Mouse (Mus musculus) urinary bladder, postnatal 36 days (tissue): Measurements from ENCODE around the gene Arl4d.
A peak's percentile ranks its signal among the peaks of the same experiment; 100 is the strongest.
"Not testable (repeated sequence)": the region's sequence is repeated elsewhere in the genome, so short reads cannot be mapped to it uniquely, and the experiment has no call there.

Experiments used
- DNase-seq, 2 experiments: peaks; one replicate each; pipeline ENCODE4 v3.0.0; 2022; ENCODE audit warnings: low spot score in 2 of 2, mixed read lengths in 1 of 2

Arl4d gene

DNA sequence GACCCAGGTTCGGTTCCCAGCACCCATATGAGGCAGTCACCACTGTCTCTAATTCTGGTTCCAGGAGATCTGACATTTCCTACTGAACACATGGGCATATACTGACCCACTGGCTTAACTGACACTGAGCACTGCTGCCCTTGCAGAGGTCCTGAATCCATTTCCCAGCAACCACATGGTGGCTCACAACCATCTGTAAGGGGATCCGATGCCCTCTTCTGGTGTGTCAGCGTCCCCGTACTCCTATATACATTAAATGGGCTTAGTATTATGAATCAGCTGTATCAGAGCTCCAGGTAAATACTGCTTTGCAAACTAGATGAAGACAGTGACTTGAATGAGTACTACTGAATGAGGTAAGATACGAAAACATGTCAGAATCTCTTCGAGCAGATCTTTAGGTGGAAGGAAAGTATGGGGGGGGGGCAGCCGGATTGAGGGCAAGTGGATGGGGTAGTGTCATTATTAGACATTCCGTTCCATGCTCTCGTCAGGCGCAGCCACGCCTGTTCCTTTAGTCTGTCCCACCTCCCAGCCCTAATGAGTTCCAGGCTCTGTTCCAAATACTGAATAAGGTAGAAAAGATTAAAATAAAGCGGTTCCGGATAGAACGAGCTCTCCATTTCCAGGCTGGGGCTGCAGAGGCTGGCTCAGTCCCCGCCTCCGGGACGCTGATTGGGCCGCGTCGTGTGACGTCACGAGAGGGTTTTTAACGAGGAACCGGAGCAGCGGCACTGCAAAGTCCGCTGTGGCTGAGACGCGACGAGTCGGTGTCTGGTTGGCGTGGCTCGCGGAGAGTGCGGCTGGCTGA lies at the start of gene Arl4d:
Arl4d (plus strand) TSS at position 717 of the 811 bp plus-strand sequence.
- peak; percentile 91 to 97 for DNase-seq

DNA sequence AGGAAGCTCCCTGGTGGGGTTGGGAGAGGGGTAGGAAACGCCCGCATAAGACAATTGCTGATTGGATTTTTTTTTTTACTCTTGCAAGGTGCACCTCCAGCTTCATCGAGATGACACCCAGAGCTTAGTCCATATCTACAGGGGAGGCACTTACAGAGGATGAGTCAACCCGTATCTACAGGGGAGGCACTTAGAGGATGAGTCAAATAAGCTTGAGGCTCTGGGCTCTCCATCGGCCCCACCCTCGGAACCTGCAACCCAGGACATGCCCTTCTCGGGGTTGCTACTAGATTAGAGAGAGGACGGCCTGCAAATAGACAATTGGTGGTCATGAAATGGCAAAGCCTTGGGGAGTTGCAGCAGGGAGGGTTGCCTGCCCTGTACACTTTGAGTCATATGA lies 49.2 kb upstream of the Arl4d start:
- no peak for DNase-seq

DNA sequence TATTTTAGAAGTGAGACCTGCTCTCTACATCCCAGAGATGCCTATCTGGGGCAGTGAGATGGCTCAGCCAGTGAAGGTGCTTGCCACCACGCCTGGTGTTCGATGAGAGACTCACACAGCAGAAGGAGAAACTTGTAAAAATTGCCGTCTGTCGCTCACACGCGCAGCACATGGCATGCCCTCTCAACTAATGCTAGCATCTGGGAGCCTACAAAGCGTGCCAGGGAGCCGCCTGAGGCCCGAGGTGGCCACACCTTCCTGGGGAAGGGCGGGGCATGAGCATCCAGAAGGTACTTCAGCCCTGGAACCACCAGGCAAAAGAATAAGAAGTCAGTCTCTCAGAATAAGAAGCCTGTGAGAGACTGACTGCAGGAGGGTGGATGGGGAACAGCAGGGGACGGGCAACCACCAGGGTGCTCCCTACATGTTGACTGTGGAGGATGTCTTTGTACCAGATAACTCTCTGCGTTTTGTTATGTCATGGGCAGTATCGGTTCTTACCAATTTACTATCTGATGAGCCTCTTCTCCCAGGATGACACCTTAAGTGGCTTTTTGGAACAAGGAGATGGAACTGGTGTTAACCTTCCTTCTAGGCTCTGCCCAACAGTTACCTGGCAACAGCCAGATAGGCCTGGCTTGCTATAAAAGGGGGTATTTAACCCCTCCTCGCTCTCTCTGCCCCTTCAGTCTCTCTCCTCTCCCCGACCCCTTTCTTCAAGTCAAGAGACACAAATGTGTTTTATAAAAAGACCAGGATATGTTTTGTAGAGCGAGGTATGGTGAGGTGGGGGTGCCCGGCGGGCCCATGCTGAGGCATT lies 48.2 kb upstream of the Arl4d start:
- no peak for DNase-seq

DNA sequence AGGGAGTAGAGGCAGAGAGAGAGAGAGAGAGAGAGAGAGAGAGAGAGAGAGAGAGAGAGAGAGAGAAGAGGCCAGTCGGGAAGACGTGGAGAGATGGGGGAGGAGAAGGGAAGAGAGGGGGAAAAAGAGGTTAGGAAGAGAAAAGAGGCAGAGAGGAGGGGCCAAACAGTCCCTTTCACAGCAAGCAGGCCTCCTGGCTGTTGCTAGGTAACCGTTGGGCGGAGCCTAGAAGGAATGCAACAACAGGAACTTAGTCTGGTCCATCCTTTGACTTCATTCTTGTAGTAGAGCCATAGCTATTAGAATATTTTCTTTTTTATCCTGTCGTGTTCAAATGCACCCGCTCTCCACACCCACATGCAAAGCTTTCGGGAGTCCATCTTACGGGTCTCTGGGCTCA lies 47.5 kb upstream of the Arl4d start:
- DNase-seq: no peak

DNA sequence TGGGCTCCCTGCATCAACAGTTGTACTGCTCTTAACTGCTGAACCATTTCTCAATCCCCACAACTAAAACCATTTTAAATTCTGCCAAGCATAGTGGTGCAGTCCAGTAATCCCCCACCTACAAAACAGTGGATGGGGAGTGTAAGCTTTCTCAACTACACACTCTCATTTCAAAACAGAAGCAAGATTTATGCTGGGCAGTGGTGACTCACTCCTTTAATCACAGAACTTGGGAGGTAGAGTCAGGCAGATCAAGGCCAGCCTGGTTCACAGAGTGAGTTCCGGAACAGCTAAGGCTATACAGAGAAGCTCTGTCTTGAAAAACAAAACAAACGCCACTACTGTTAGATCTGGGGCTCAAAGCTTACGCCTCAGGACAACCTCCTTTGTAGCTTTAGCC lies 46.7 kb upstream of the Arl4d start:
- DNase-seq: no peak

DNA sequence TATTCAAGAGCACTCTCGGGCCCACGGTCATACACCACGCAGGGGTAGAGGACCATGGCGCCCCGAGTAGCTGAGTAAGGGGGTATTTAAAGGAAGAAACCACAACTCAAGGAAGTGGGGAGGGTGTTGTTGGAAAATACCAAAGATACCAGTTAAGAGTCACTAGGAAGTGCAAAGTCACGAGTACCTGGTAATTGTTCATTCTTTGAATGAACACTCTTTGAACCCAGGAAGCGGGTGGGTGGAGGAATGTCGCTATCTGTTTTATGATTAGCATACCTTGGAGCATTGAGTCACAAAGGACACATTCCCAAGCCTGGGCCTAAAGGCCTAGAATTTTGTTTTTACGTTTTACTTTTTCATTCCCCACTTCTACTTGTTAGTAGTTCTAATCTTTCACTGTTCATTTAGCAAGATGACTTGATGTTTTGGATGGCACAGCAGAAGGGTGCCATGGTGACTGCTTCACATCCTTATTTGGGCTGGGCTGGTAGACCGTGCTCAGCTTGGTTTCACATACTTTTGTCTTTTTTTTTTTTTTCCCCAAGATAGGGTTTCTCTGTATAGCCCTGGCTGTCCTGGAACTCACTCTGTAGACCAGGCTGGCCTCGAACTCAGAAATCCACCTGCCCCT lies 45.2 kb upstream of the Arl4d start:
- not testable (repeated sequence) for DNase-seq

DNA sequence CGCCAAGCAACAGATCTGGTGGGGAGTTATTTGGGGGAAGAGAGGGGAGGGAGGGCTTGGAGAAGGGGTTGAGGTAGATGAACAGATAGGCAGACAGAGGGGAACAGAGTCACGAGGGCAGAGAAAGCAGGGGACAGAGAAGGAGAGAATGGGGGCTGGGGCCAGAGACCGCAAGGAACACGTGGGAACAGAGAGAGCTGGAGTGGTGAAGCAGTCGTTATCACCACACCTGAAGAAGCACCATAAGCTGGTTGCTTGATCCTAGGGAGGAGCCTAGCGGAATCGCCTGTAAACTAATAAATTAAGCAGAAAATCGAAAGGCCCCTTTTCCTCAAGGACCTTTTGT lies 38.7 kb upstream of the Arl4d start:
- DNase-seq: no peak

DNA sequence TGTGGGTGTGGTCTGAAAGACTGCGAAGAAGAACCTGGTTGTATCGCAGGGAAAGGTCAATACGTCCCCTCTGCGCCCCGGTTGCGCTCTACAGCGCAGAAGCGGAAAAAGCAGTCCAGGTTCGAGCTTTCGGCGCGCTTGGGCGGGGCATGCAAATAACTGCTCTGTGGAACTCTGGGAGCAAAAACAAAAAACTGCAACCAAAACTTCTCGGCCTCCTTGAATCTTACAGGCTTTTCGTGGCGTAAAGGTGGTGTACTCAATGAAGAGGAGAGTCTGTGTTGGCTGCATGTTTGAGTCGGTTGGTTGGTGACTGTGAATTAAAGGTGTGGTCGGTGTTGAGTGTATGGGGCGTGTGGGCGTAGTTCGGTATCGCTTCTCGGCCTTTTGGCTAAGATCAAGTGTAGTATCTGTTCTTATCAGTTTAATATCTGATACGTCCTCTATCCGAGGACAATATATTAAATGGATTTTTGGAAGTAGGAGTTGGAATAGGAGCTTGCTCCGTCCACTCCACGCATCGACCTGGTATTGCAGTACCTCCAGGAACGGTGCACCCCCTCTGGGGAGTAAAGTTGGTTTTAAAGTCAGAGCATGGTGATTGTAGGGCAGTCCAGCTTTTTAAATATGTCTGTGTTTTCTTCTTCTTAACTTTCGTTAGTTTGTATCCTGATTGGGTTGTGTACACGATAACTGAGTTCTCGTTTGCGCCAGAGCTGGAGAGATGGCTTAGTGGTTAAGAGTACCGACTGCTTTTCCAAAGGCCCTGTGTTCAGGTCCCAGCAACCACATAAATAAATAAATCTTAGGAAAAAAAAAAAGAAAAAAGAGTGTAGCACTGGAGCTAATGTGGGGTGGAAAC lies 38.1 kb upstream of the Arl4d start, which contains the start of gene Rdm1:
Rdm1 (plus strand) TSS at position 201 of the 862 bp plus-strand sequence.
- DNase-seq: peak; percentile 68 to 75

DNA sequence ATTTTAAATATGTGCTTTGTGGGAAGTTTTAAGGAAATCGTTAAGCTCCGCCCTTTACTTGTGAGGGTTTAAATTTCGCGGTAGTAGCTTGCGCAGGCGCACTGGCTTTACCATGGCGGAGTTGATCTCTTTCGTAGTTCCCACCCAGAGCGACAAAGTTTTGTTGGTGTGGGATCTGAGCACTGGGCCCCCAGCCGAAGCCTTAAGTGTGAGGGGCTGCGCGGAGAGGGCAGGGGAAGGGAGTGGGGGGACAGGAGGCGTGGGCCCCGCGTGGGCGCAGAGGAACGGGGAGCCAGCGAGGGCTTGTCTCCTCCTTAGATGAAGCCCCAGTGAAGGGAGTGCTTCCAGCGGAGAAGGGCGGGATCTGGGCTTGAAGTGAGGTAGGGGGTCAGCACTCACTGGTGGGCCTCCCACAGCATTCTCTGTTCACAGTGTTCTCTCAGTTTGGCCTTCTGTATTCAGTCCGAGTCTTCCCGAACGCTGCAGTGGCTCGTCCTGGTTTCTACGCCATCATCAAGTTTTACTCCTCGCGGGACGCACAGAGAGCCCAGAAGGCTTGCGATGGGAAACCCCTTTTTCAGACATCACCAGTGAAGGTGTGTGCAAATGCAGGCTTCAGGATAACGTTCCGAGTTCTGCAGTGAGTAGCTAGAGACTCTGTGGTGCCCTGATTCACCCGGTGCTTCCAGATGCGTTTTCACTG lies 37.3 kb upstream of the Arl4d start:
- DNase-seq: peak; percentile 81 to 83

DNA sequence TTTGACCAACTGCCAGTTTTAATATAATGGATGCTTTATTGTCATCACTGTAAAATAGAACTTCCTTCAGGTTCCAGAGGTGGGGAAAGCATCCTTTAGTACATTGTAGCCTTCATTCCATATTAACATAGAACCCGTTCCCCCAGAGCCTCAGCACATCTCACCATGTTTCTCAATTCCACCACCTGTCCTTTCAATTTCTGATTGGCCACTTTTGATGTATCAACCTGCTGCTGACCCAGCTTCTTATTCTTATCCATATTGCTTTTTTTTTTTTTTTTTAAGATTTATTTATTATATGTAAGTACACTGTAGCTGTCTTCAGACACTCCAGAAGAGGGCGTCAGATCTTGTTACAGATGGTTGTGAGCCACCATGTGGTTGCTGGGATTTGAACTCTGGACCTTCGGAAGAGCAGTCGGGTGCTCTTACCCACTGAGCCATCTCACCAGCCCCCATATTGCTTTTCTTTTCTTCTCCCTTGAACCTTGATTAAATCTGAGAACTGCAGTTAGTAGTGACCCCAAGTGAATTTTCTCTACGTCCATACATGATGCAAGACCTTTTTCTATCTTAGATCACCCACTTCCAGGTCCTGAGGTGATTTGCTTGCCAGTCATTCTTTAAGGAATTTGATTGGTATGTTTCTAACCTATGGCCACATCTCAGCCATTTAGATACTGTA lies 36.5 kb upstream of the Arl4d start:
- DNase-seq: not testable (repeated sequence)

DNA sequence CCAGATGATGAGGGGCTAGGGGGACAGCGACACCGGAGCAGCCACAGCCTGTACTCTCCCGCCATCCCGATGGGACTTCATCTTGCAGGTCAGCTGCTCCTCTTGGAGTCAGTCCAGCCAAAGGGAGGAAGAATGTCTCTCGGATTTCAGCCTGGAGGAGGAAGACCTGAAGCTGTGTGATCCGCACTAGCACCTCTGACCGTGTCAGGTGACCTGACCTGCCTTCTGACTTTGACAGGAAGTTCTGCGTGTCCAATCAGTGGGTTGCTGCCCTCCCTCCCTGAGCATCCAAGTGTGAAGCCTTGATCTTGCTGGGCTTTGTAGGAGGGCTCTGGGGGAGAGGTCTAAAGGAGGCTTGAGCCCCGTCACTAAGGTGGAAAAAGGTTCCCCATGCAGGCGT lies 29.7 kb upstream of the Arl4d start:
- DNase-seq: no peak

DNA sequence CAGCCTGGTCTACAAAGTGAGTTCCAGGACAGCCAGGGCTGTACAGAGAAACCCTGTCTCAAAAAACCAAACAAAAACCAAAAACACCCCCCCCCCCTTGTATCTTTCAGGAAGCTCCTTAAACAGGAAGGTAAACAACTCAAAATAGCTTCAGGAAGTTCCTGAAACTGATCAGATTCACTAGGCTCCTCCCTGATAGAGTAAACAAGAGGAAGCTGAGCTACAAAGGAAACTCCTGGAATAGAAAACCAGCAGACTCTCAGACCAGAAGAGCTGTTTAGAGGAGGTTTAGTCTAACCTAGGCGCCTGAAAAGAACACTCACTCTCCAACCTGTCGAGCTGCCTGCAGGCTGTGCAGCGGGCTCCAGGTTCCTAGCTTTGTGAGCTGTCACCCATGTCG lies 25.6 kb upstream of the Arl4d start:
- no peak for DNase-seq

DNA sequence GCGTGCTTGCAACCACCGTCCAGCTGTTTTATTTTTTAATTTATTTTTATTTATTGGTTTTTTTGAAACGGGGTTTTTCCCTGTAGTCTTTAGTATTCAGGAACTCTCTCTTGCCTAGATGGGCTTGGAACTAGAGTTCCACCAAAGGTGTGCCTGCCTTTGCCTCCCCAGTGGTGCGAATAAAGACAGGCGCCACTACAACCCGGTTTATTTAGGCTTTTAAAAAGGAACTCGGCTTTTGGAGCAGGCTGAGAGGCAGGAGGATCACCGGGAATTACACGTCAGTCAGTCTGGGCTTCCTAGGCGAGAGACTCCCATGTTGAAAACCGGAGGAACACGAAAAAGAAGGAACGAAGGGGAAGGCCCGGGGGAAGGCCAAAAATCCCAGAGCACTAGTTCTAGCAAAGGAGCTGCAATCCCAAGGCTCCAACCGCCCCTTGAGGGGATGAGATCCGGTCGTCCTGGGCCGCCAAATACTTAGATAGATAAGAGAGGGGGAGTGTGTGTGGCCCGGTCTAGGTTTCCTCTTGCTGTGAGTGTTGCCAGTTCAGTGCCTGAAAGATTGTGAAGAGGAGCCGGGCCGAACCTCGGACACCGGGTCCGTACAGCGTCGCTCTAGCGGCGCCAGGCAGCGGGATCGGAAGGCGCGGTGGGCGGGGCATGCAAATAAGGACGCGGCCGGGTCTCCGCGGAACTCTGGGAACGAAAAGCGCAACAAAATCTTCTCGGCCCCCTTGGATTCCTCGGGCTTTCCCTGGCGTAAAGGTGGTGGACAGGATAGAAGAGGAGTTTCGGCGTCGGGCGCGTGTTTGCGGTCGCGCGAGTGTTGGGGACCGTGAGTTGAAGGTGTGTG lies 24.3 kb upstream of the Arl4d start:
- peak; percentile 55 to 78 for DNase-seq

DNA sequence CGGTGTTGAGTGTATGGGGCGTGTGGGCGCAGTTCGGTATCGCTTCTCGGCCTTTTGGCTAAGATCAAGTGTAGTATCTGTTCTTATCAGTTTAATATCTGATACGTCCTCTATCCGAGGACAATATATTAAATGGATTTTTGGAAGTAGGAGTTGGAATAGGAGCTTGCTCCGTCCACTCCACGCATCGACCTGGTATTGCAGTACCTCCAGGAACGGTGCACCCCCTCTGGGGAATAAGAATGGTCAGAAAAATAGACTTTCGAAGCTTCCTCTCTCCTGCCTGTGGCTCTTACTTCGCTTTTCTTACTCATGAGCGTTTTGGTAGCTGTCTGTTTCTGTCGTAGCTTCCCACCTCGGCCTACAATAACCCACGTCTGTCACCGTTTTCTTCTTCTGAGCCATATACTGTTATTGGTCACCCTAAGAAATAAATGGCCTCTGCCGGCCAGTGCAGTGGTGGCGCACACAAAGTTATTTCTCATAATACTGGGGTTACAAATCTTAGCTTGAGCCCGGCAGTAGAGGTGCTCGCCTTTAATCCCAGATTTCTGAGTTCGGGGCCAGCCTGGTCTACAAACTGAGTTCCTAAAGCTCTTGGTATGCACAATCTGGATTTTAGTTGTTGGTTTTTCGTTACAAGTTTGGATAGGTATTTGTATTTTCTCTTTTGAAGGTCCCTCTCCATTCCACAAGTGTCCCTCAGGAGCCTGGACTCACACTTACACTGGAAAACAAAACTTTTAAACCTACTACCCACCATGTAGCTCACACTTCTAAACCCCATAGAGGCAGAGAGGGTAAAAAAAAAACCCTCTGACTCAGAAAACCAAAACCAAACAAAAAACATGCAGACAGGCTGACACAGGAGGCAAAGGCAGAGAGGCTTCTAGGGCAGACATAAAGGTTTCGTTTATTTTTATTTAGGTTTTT lies 23.4 kb upstream of the Arl4d start:
- DNase-seq: peak in 1 of 2 experiments; percentile 11

DNA sequence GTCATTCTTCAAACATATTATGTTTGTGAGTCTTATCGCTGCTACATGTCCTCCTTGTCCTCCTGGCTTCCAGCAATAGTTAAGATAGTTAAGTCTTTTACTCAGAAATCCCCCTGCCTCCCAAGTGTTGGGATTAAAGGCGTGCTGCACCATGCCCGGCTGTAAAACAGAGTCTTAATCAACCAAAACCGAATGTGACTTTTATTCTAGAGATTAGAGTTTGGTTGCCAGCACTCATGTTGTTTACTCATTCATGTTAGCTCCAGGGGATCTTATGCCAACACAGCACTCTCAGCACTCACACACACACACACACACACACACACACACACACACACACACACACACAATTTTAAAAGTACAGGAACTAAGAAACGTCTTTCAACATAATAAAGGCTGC lies 22.4 kb upstream of the Arl4d start:
- DNase-seq: no peak

DNA sequence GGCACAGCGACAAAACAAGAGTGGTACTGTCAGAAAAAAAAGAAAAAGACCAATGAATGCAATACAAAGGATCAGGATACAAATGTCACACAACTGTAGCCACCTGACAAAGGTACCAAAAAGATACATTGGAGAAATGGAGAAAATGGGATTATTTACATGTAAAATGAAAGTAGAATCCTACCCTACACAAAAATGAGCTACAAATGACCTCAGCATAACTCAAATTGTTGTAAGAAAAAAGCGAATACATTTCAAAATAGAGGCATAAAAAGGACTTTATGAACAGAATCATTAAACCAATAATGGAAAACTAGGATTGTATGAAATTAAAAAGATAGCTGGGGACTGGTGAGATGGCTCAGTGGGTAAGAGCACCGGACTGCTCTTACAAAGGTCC lies 20.8 kb upstream of the Arl4d start:
- DNase-seq: no peak

DNA sequence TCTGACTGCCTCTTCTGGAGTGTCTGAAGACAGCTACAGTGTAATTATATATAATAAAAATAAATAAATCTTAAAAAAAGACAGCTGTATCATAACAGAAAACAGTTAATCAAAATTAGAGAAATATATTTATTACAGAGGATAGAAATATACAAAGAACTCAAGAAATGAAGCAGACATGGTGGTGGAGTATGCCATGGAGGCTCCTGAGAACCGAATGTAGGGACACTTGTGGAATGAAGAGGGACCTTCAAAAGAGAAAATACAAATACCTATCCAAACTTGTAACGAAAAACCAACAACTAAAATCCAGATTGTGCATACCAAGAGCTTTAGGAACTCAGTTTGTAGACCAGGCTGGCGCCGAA lies 20.3 kb upstream of the Arl4d start:
- DNase-seq: not testable (repeated sequence)
